Mouse (Mus musculus) left cerebral cortex, postnatal 10 days (tissue): ENCODE results near the gene Arhgap19. TPM values are rescaled to one million over a fixed set of nuclear protein-coding genes. Genes with fewer than 3 reads are reported as not detected.
A peak's percentile ranks its signal among the peaks of the same experiment; 100 is the strongest.

Experiments used
- DNase-seq, 2 experiments: peaks; one replicate each; pipeline ENCODE4 v3.0.0; 2021 to 2022; ENCODE audit warnings: low spot score in 2 of 2, mixed read lengths in 1 of 2; ENCODE audit errors: extremely low spot score in 1 of 2
- intact Hi-C: fragments of 180-260 bp; cut with DNase I; formaldehyde crosslinking; loops from one replicate; pipeline ENCODE4 v1.15.1; 2025
- total RNA-seq, 2 experiments: library from RNA; stranded (reverse); gene quantifications; 2 replicates each; pipeline ENCODE4 v1.2.3; 2021

Gene Arhgap19
- total RNA-seq, 2 experiments from 2014 or later: 3.2 to 3.6 TPM

DNA sequence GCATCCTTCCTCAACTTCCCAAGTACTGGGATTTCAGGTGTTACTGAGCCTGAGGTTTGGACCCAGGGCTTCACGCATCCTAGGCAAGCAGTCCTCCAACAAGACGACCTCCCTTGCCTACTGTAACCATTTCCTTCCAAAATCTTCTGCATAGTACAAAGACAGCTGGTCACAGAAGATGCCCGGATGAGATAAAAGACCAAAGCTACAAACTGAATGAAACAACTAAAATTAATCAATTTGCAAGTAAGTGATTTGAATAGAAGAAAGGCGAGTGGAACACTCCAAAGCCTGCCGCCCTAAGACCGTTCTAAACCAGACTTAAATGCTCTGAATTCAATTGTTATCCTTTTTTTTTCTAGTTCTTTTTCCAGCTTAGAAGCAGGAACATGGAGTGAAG, 33.6 kb upstream of the Arhgap19 start:
- DNase-seq: no peak
- intact Hi-C loops: no loop called here

GRCm38 (mm10) chr19:41832501-41833201, 30.8 kb upstream of the Arhgap19 start:
- intact Hi-C loops: no loop called here
- DNase-seq: no peak

DNA sequence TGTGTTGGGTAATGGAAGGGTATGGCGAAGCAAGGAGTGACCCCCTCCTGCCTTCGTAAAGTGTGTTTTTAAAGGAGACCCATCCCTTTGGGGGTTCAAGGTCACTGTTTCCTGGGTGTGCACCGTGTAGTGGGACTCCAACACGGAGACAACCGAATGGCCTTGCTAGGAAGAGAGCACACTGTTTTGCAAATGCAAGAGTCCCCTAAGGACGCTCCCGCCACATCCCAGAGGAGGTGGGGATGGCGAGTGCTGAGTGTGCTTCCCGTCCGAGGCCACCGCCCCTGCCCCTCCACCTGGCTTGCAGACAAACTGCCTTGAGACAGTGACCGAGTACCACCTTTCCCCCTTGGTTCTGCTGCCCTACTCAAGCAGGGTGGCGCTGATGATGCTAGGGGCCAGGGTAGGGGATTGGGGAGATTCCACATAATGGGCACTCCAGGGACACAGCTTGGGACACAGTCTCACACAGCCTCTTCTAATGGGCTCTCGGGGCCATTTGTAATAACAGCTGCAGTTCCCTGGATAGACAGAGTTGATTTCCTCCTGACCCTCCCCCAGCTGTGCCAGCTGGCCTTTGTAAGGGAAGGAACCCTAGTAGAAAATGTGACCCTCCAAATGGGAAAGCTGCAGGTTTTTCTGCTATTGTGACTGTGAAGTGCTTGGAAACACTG, 30.0 kb upstream of the Arhgap19 start:
- intact Hi-C loops: no loop called here
- peak in 1 of 2 experiments; percentile 29 for DNase-seq

DNA sequence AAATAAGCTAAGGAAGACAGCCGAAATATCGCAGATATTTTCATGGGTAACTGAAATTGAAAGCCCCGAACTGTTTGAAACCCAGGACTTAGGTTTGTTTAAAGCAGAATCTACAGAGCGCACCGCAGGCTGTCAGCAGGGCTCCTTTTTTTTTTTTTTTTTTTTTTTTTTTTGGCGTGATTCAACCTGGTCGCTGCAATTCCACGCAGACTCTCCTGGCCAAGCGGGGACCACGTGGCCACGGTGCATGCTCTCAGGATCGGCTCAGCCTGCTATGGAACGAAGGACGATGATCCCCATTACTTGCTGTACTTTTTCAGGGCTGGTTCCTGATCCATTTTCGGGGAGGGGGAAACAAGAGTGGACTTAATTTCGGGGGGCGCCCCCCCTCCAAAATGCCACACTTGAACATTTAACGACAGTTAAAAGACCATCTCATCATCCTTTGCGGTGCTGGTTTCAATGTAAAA, 29.3 kb upstream of the Arhgap19 start:
- intact Hi-C loops: no loop called here
- peak in 1 of 2 experiments; percentile 59 for DNase-seq

DNA sequence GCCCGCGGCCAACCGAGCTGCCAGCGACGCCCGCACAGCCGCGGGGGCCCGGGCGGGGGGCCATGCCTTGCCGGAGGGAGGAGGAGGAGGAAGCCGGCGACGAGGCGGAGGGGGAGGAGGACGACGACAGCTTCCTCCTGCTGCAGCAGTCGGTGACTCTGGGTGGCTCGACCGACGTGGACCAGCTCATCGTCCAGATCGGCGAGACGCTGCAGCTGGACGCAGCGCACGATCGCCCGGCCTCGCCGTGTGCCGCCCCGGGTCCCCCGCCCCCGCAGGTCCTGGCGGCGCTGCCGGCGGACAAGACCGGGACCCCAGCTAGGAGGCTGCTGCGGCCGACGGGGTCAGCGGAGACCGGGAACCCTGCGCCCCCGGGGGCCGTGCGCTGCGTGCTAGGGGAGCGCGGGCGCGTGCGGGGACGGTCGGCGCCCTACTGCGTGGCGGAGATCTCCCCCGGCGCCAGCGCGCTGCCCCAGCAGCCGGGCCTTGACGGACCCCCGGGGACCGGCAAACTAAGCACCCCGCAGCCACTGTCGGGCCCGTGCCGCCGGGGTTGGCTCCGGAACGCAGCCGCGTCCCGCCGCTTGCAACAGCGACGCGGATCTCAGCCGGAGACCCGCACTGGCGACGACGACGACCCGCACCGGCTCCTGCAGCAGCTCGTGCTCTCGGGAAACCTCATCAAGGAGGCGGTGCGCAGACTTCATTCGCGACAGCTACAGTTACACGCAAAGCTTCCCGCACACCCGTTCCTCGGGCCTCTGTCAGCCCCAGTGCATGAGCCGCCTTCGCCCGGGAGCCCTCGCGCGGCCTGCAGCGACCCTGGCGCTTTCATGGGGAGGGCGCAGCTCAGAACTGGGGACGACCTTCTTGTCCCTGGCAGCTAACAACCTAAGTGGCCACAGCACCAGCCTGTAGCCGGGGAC, 28.5 kb upstream of the Arhgap19 start:
- peak; percentile 54 to 89 for DNase-seq
- intact Hi-C loops: no loop called here

DNA sequence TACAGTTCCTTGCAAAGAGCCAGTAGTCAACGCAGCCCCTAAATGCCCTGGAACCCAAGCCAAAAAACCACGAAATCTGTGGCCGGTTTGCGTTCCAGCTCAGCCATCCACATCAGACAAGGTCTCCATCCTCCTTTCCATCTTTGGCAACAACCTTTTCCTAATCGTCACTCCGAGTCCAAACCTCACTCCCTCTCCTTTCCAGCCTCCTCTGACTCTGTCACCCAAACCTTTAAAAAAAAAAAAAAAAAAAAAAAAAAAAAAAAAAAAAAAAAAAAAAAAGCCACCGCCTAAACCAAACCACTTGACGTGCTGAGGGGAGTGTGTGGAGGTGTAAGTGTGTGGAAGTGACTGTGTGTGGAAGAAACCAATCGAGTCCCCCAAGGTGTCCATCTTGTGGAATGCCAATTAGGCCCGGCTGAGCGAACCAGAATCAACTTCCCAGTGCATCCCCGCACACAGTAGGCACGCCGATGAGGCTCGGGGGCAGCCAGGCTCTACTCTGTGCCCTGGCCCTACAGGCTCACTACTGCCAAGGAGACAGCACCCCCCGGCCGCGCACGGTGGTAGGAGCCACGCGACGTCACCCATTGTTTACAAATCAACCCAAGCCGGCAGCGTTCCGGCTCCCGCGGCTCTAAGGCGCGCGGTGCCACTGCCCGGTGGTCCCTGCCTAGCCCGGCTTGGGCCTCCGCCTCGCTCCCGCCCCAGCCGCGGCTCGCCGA, 27.7 kb upstream of the Arhgap19 start, which contains the start of gene Frat1:
Gene Frat1 (plus strand): TSS at position 590 of the 725 bp plus-strand sequence.
- intact Hi-C loops: no loop called here
- peak; percentile 81 to 90 for DNase-seq

DNA sequence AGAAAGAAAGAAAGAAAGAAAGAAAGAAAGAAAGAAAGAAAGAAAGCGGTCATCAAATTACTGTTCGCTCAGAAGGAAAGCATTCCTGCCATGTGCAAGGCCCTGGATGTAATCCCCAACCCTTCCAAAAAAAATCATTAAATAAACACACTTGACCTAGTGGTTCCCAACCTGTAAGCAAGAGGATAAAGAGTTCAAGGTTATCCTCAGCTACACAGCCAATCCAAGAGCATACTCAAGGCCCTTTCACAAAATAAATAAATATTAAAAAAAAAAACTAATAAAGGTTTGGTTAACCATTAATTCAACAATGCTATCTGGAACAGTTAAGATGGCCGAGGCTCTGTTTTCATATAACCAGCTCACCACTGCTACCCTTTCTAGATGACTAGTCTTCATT, 27.1 kb upstream of the Arhgap19 start:
- intact Hi-C loops: no loop called here
- no peak for DNase-seq

DNA sequence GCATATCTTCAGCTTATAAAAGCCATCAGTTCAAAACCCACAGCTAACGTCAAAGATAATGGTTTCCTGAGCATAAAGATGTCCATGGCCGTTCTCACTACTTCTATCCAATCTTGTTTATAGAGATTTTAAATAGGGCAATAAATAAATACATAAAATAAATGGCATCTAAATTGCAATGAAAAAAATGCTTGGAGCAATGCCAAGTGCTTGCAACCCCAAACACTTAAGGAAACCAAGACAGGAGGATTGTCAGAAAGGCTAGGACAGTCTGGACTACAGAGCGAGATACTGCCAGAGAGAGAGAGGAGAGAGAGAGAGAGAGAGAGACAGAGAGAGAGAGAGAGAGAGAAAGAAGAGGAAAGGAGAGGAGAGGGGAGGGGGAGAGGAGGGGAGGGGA, 24.7 kb upstream of the Arhgap19 start:
- intact Hi-C loops: no loop called here
- no peak for DNase-seq

GRCm38 (mm10) chr19:41824950-41825349, 23.1 kb upstream of the Arhgap19 start:
- intact Hi-C loops: no loop called here
- no peak for DNase-seq

GRCm38 (mm10) chr19:41822589-41822988, 20.7 kb upstream of the Arhgap19 start:
- intact Hi-C loops: no loop called here
- no peak for DNase-seq

- DNase-seq: no peak
- intact Hi-C loops: no loop called here
Observed at GRCm38 (mm10) chr19:41821436-41821835, 19.6 kb upstream of the Arhgap19 start.

DNA sequence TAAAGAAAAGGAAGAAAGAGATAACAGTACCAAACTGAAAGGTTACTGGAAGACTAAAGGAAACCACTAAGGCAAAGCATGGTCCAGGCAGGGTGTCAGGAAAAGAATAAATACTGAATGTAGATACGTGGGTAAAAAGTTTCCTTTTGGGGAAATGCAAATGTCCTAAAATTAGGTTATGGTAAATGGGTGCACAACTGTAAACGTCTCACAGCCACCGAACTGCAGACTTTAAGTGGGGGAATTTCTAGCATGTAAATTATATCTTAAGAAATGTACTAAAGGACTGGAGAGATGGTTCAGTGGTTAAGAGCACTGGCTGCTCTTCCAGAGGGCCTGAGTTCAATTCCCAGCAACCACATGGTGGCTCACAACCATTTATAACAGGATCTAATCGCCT, 16.9 kb upstream of the Arhgap19 start:
- intact Hi-C loops: no loop called here
- DNase-seq: no peak

GRCm38 (mm10) chr19:41817325-41817724, 15.5 kb upstream of the Arhgap19 start:
- DNase-seq: no peak
- intact Hi-C loops: no loop called here

DNA sequence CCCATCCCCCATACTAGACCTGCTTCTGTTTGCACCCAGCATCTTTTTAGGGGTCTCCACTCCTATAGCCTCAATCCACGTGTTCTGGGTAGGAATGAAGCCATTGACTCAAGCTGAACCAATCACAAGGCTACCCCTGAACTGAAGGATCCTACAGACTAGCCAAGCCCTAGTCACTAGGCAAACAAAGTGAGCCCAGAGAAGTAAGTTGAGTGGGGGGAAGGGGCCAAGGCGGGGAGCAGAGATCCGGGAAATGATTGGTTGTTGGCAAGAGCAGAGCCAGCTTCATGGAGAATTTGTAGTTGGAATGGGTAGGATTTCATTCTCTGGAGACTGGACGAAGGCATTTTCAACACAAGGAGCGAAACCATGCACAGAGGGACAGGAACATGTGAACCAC, 15.1 kb upstream of the Arhgap19 start:
- intact Hi-C loops: no loop called here
- no peak for DNase-seq

- intact Hi-C loops: no loop called here
- no peak for DNase-seq
Observed at GRCm38 (mm10) chr19:41816410-41816809, 14.6 kb upstream of the Arhgap19 start.

DNA sequence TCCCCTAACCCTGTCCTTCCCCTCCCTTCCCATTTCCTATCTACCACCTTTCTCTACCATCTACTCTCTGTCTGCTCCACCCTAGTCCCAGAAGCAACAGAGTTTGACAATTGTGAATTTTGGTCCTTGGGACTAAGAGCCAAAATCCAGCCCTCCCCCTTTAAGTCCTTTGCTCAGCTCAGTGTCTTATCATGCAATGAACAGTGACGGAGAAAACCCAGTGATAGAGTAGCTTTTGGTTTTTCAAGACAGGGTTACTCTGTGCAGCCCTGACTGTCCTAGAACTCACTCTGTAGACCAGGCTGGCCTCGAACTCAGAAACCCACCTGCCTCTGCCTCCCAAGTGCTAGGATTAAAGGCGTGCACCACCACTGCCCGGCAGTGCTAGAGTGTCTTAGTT, 11.5 kb upstream of the Arhgap19 start:
- no peak for DNase-seq
- intact Hi-C loops: no loop called here

- intact Hi-C loops: no loop called here
- DNase-seq: no peak
Observed at GRCm38 (mm10) chr19:41812525-41812924, 10.7 kb upstream of the Arhgap19 start.

DNA sequence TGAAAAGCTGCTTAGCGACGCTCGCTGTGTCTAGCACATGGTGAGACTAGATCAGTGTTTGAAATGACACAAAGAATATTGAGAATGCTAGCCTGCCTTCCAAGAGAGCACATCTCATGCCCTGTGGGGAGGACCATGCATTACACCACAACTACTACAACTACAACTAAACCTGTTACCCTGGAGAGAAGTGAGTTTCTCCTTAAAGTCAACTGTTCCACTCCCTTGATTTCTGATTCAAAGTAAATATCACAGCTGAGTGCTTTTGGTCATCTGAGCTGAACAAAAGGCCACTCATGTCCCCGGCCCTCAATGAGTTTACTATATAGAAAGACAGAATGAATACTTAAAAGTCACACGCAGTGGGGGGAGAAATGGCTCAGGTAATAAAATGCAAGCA, 8.2 kb upstream of the Arhgap19 start:
- intact Hi-C loops: no loop called here
- DNase-seq: no peak

DNA sequence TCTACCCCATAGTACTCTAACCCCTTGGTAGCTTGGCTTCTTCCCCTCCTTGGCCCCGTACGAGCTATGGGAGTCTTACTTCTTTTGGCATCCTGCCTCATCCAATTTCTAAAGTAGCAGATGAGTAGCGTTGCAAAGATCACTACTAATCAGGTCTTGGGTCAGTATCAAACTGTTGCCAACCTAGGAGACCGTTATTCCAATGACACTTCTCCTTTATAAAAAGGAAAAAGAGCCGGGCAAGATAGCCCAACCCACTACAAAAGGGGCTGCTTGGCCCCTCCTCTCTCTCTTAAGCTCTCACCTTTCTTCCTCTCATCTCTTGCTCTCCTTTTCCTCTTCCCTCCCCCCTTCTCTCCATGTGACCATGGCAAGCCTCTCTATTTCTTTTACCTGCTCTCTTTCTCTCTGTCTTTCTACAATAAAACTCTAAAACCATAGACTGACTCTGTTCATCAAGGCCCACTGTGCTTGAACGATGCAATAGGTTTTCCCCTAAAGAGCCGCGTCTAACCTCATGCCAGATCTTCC, 6.3 kb upstream of the Arhgap19 start:
- no peak for DNase-seq
- intact Hi-C loops: no loop called here
